In the genomic region with DNA sequence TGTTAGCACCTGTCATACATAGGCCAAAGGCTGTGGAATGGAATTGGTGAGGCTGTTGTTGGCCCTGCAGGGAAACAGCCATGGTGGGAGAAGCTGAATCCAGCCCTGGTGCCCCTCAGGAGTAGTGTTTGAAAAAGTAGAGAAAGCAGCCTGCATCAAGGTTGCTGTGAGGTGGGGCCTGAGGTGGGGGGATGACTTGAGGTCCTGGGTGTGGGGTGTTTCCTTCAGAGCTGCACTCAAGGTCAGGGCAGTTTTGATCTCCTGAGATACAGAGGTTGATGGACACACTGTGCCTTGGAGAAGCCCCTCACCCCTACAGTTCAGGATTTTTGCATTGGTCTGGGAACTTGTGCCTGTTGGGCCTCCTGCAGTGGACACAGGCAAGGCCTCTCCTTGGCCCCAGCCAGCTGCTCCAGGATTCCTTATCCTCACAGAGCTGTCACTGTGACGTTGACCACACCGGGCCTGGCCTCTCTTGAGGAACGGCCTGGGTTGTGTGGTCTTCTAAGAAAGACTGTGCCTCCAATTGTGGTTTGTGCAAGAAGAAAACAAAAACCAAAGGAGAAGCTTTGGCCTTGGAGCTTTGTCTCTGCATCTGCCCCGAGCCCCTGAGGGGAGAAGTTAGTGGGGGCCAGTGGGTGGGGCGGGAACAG, we compare ENCODE assay signal across 10 mouse cellular contexts. TPM values are rescaled to one million over a fixed set of nuclear protein-coding genes. Genes with fewer than 3 reads are reported as not detected.
A peak's percentile ranks its signal among the peaks of the same experiment; 100 is the strongest.
DNase-seq lines count a peak whose midpoint lies in the region; ATAC-seq and TF ChIP-seq lines count a peak whose summit lies in the region.
"Had no signal": no experiment of that assay in that cellular context is flagged by ENCODE, and none has a peak within 500 bp of the region (broad histone marks: within the 10 kb centered on the region; RNA-seq: fewer than 3 reads in every experiment).

No protein-coding gene starts in this region.

- H3K4me2 ChIP-seq in forebrain, embryonic 13.5 days: no peak overlapping the region
- no peak overlapping the region for H3K4me2 ChIP-seq in forebrain, embryonic 15.5 days (replicated peaks)
- H3K4me2 ChIP-seq in embryonic facial prominence, embryonic 11.5 days (ENCODE audit: low read depth, low read length): no peak overlapping the region
- H3K4me2 ChIP-seq in liver, embryonic 11.5 days: no peak overlapping the region
- no peak overlapping the region for H3K4me2 ChIP-seq in forebrain, embryonic 11.5 days (ENCODE audit: low read depth, low read length, severe bottlenecking)
- H3K4me2 ChIP-seq: midbrain, embryonic 11.5 days had no signal

- no peak for TF ChIP-seq CTCF in layer of hippocampus, adult 2 months (conservative IDR thresholded peaks at IDR 0.05)

- H3K4me1 ChIP-seq in forebrain, embryonic 13.5 days: peaks cover 65% of the 10 kb centered on the region
- peaks cover 52% of the 10 kb centered on the region for H3K4me1 ChIP-seq in forebrain, embryonic 15.5 days
- peaks cover 12% of the 10 kb centered on the region for H3K4me1 ChIP-seq in embryonic facial prominence, embryonic 11.5 days (ENCODE audit: control insufficient read depth, insufficient read depth, low read length)
- peaks cover 49% of the 10 kb centered on the region for H3K4me1 ChIP-seq in liver, embryonic 11.5 days (replicated peaks; ENCODE audit: control insufficient read depth, insufficient read depth, low read length)
- H3K4me1 ChIP-seq in forebrain, embryonic 11.5 days (replicated peaks; ENCODE audit: control insufficient read depth, insufficient read depth, low read length): peaks cover 20% of the 10 kb centered on the region; the same call in 1 of the 2 replicates

- peaks cover 24% of the 10 kb centered on the region for H3K36me3 ChIP-seq in forebrain, embryonic 13.5 days (ENCODE audit: poor library complexity, severe bottlenecking)
- peaks cover 20% of the 10 kb centered on the region for H3K36me3 ChIP-seq in forebrain, embryonic 15.5 days
- H3K36me3 ChIP-seq in embryonic facial prominence, embryonic 11.5 days (replicated peaks; ENCODE audit: control insufficient read depth, insufficient read depth, low read depth, low read length): no peaks in the 10 kb centered on the region; the same call in 1 of the 2 replicates
- peaks cover 13% of the 10 kb centered on the region; the same call in 1 of the 2 replicates for H3K36me3 ChIP-seq in liver, embryonic 11.5 days (ENCODE audit: control insufficient read depth, insufficient read depth, low read length)
- H3K36me3 ChIP-seq in forebrain, embryonic 11.5 days (ENCODE audit: control insufficient read depth, insufficient read depth, low read length): peaks cover 5% of the 10 kb centered on the region; the same call in 1 of the 2 replicates

- H3K27ac ChIP-seq in forebrain, embryonic 13.5 days: peak overlapping the region; percentile 14; the same call in 1 of the 2 replicates
- H3K27ac ChIP-seq in forebrain, embryonic 15.5 days (replicated peaks): no peak overlapping the region
- H3K27ac ChIP-seq in layer of hippocampus, adult 2 months: peak overlapping the region; percentile 82; the same call in 1 of the 2 replicates
- H3K27ac ChIP-seq in embryonic facial prominence, embryonic 11.5 days (replicated peaks; ENCODE audit: low read depth, low read length): no peak overlapping the region
- H3K27ac ChIP-seq in liver, embryonic 11.5 days (ENCODE audit: low read depth, low read length): 0 out of 2 replicates have a peak overlapping the region, but pooled peaks have one; percentile 34
- H3K27ac ChIP-seq in forebrain, embryonic 11.5 days (ENCODE audit: low read depth, low read length): no peak overlapping the region

- H3K4me3 ChIP-seq in forebrain, embryonic 13.5 days: no peak overlapping the region
- H3K4me3 ChIP-seq in forebrain, embryonic 15.5 days: no peak overlapping the region
- H3K4me3 ChIP-seq in layer of hippocampus, adult 2 months: no peak overlapping the region
- no peak overlapping the region for H3K4me3 ChIP-seq in embryonic facial prominence, embryonic 11.5 days (ENCODE audit: low read depth, low read length)
- H3K4me3 ChIP-seq in liver, embryonic 11.5 days (ENCODE audit: low read depth, low read length): no peak overlapping the region
- H3K4me3 ChIP-seq in forebrain, embryonic 11.5 days (ENCODE audit: low read depth, low read length): no peak overlapping the region

- WGBS in forebrain, embryonic 13.5 days: 71% methylated on average over 5 of the region's 5 CpGs
- WGBS in forebrain, embryonic 15.5 days: 72% methylated on average over 5 of the region's 5 CpGs
- 71% methylated on average over 5 of the region's 5 CpGs for WGBS in embryonic facial prominence, embryonic 11.5 days
- WGBS in liver, embryonic 11.5 days: 39% methylated on average over 5 of the region's 5 CpGs
- WGBS in forebrain, embryonic 11.5 days: 66% methylated on average over 5 of the region's 5 CpGs

- H3K9me3 ChIP-seq in forebrain, embryonic 13.5 days (replicated peaks): no peaks in the 10 kb centered on the region
- H3K9me3 ChIP-seq in forebrain, embryonic 15.5 days: no peaks in the 10 kb centered on the region
- H3K9me3 ChIP-seq in embryonic facial prominence, embryonic 11.5 days (replicated peaks; ENCODE audit: control insufficient read depth, low read length): no peaks in the 10 kb centered on the region
- H3K9me3 ChIP-seq in liver, embryonic 11.5 days (ENCODE audit: control insufficient read depth, low read length): no peaks in the 10 kb centered on the region
- no peaks in the 10 kb centered on the region for H3K9me3 ChIP-seq in forebrain, embryonic 11.5 days (ENCODE audit: control insufficient read depth, low read length)

- no peak for DNase-seq in layer of hippocampus, adult 2 months (ENCODE audit: low spot score in 2 of 2)
- no peak for DNase-seq in layer of hippocampus, adult 8-10 months (ENCODE audit: low spot score in 2 of 2)
- no peak for DNase-seq in embryonic facial prominence, embryonic 11.5 days (ENCODE audit: low spot score)
- DNase-seq in liver, embryonic 11.5 days (ENCODE audit: low spot score): no peak
- DNase-seq in thymus, postnatal 36 days: no peak
- no peak for DNase-seq in forebrain, embryonic 11.5 days (ENCODE audit: low spot score)
- DNase-seq: cerebellum, adult 18-20 months had no signal

- no peak overlapping the region for H3K9ac ChIP-seq in forebrain, embryonic 13.5 days
- H3K9ac ChIP-seq in forebrain, embryonic 15.5 days (replicated peaks): no peak overlapping the region
- H3K9ac ChIP-seq in embryonic facial prominence, embryonic 11.5 days (replicated peaks; ENCODE audit: low read length): 0 out of 2 replicates have a peak overlapping the region, but pooled peaks have one; percentile 6
- no peak overlapping the region for H3K9ac ChIP-seq in liver, embryonic 11.5 days (ENCODE audit: low read depth, low read length)
- H3K9ac ChIP-seq in forebrain, embryonic 11.5 days (ENCODE audit: low read length): no peak overlapping the region

- no peaks in the 10 kb centered on the region for H3K27me3 ChIP-seq in forebrain, embryonic 13.5 days
- H3K27me3 ChIP-seq in forebrain, embryonic 15.5 days: no peaks in the 10 kb centered on the region
- H3K27me3 ChIP-seq in embryonic facial prominence, embryonic 11.5 days (ENCODE audit: control insufficient read depth, insufficient read depth, low read length): no peaks in the 10 kb centered on the region
- H3K27me3 ChIP-seq in liver, embryonic 11.5 days (replicated peaks; ENCODE audit: control insufficient read depth, insufficient read depth, low read length): no peaks in the 10 kb centered on the region
- H3K27me3 ChIP-seq in forebrain, embryonic 11.5 days (ENCODE audit: control insufficient read depth, insufficient read depth, low read length): no peaks in the 10 kb centered on the region

- ATAC-seq in forebrain, embryonic 13.5 days: no peak
- ATAC-seq in forebrain, embryonic 15.5 days (replicated peaks): no peak
- ATAC-seq in embryonic facial prominence, embryonic 11.5 days (replicated peaks; ENCODE audit: insufficient number of reproducible peaks, low FRiP score, low TSS enrichment, low read depth): no peak
- ATAC-seq in liver, embryonic 11.5 days (replicated peaks; ENCODE audit: low FRiP score): no peak
- ATAC-seq in forebrain, embryonic 11.5 days (replicated peaks; ENCODE audit: low FRiP score): no peak

RNA-seq across cellular contexts. Expression of gene Ctdsp2, which starts 10.1 kb away (rescaled TPM):
- 27.8 and 30.9 TPM in 2 replicates for polyA plus RNA-seq in forebrain, embryonic 13.5 days (2015; fragmentation: Nextera tagmentation; extraction: Ambion mirVana)
- 26.0 and 26.9 TPM in 2 replicates for polyA plus RNA-seq in forebrain, embryonic 15.5 days (2015; fragmentation: Nextera tagmentation; extraction: Ambion mirVana)
- total RNA-seq in layer of hippocampus, adult 2 months (2021): 100 to 1,000 TPM; 106 to 116 TPM
- total RNA-seq in layer of hippocampus, adult 8-10 months (2022): 100 to 1,000 TPM; 104 to 120 (median 111) TPM
- polyA plus RNA-seq in embryonic facial prominence, embryonic 11.5 days (2014; fragmentation: Nextera tagmentation; extraction: Ambion mirVana): 64.8 and 67.9 TPM in 2 replicates
- polyA plus RNA-seq in liver, embryonic 11.5 days (2014; fragmentation: Nextera tagmentation; extraction: Ambion mirVana): 37.4 and 42.2 TPM in 2 replicates
- 58.8 and 63.2 TPM in 2 replicates for polyA plus RNA-seq in forebrain, embryonic 11.5 days (2014; fragmentation: Nextera tagmentation; extraction: Ambion mirVana)

RNA-seq across cellular contexts. Expression of gene Avil, which starts 11.9 kb away (rescaled TPM):
- polyA plus RNA-seq in forebrain, embryonic 13.5 days (2015; fragmentation: Nextera tagmentation; extraction: Ambion mirVana): 0.15 and 0.19 TPM in 2 replicates
- 0.26 and 0.45 TPM in 2 replicates for polyA plus RNA-seq in forebrain, embryonic 15.5 days (2015; fragmentation: Nextera tagmentation; extraction: Ambion mirVana)
- total RNA-seq in layer of hippocampus, adult 2 months (2021): under 1 TPM; 0.32 to 0.87 TPM
- under 1 TPM; 0.11 to 0.39 (median 0.18) TPM for total RNA-seq in layer of hippocampus, adult 8-10 months (2022)
- 0.39 and 0.42 TPM in 2 replicates for polyA plus RNA-seq in embryonic facial prominence, embryonic 11.5 days (2014; fragmentation: Nextera tagmentation; extraction: Ambion mirVana)
- polyA plus RNA-seq in liver, embryonic 11.5 days (2014; fragmentation: Nextera tagmentation; extraction: Ambion mirVana): 0.10 and 0.13 TPM in 2 replicates
- polyA plus RNA-seq in forebrain, embryonic 11.5 days (2014; fragmentation: Nextera tagmentation; extraction: Ambion mirVana): 0.08 and 0.32 TPM in 2 replicates

RNA-seq across cellular contexts. Expression of gene Tsfm, which starts 42.0 kb away (rescaled TPM):
- polyA plus RNA-seq in forebrain, embryonic 13.5 days (2015; fragmentation: Nextera tagmentation; extraction: Ambion mirVana): 74.7 and 78.4 TPM in 2 replicates
- 67.3 and 70.6 TPM in 2 replicates for polyA plus RNA-seq in forebrain, embryonic 15.5 days (2015; fragmentation: Nextera tagmentation; extraction: Ambion mirVana)
- total RNA-seq in layer of hippocampus, adult 2 months (2021): 10 to 100 TPM; 29.7 to 30.1 TPM
- total RNA-seq in layer of hippocampus, adult 8-10 months (2022): 10 to 100 TPM; 24.5 to 31.8 (median 27.5) TPM
- 88.0 and 88.5 TPM in 2 replicates for polyA plus RNA-seq in embryonic facial prominence, embryonic 11.5 days (2014; fragmentation: Nextera tagmentation; extraction: Ambion mirVana)
- 110 and 119 TPM in 2 replicates for polyA plus RNA-seq in liver, embryonic 11.5 days (2014; fragmentation: Nextera tagmentation; extraction: Ambion mirVana)
- 91.2 and 93.8 TPM in 2 replicates for polyA plus RNA-seq in forebrain, embryonic 11.5 days (2014; fragmentation: Nextera tagmentation; extraction: Ambion mirVana)

RNA-seq across cellular contexts. Expression of gene Mettl1, which starts 52.6 kb away (rescaled TPM):
- polyA plus RNA-seq in forebrain, embryonic 13.5 days (2015; fragmentation: Nextera tagmentation; extraction: Ambion mirVana): 29.3 and 30.0 TPM in 2 replicates
- 20.6 and 22.7 TPM in 2 replicates for polyA plus RNA-seq in forebrain, embryonic 15.5 days (2015; fragmentation: Nextera tagmentation; extraction: Ambion mirVana)
- total RNA-seq in layer of hippocampus, adult 2 months (2021): 10 to 100 TPM; 12.7 to 14.0 TPM
- total RNA-seq in layer of hippocampus, adult 8-10 months (2022): 10 to 100 TPM; 13.1 to 16.0 (median 14.5) TPM
- 42.7 and 44.8 TPM in 2 replicates for polyA plus RNA-seq in embryonic facial prominence, embryonic 11.5 days (2014; fragmentation: Nextera tagmentation; extraction: Ambion mirVana)
- polyA plus RNA-seq in liver, embryonic 11.5 days (2014; fragmentation: Nextera tagmentation; extraction: Ambion mirVana): 54.1 and 58.1 TPM in 2 replicates
- polyA plus RNA-seq in forebrain, embryonic 11.5 days (2014; fragmentation: Nextera tagmentation; extraction: Ambion mirVana): 42.5 and 44.0 TPM in 2 replicates

RNA-seq across cellular contexts. Expression of gene Eef1akmt3, which starts 52.7 kb away (rescaled TPM):
- 0.08 and 0.14 TPM in 2 replicates for polyA plus RNA-seq in forebrain, embryonic 13.5 days (2015; fragmentation: Nextera tagmentation; extraction: Ambion mirVana)
- 0.14 and 0.28 TPM in 2 replicates for polyA plus RNA-seq in forebrain, embryonic 15.5 days (2015; fragmentation: Nextera tagmentation; extraction: Ambion mirVana)
- total RNA-seq in layer of hippocampus, adult 2 months (2021): under 1 TPM; 0.12 to 0.20 TPM
- under 1 TPM in 3 of 4 experiments, not detected in 1; 0.23 to 0.33 (median 0.31) TPM for total RNA-seq in layer of hippocampus, adult 8-10 months (2022)
- 0.07 and 0.29 TPM in 2 replicates for polyA plus RNA-seq in embryonic facial prominence, embryonic 11.5 days (2014; fragmentation: Nextera tagmentation; extraction: Ambion mirVana)
- 0.11 and 0.23 TPM in 2 replicates for polyA plus RNA-seq in liver, embryonic 11.5 days (2014; fragmentation: Nextera tagmentation; extraction: Ambion mirVana)
- polyA plus RNA-seq in forebrain, embryonic 11.5 days (2014; fragmentation: Nextera tagmentation; extraction: Ambion mirVana): 0.11 TPM in 1 of 2 replicates, not detected in the other

Comparison
In these comparisons a context has a peak if more than half of its experiments do, and no peak if none do; other contexts are left out.
1. H3K27ac ChIP-seq: peak in forebrain, embryonic 13.5 days (single experiment), layer of hippocampus, adult 2 months (single experiment) and liver, embryonic 11.5 days (single experiment); none in forebrain, embryonic 15.5 days (single experiment), embryonic facial prominence, embryonic 11.5 days (single experiment) and forebrain, embryonic 11.5 days (single experiment).